Mouse (Mus musculus): ENCODE measurements around the gene Serpina3m. TPM values are rescaled to one million over a fixed set of nuclear protein-coding genes. Genes with fewer than 3 reads are reported as not detected.
"Not testable (repeated sequence)": the region's sequence is repeated elsewhere in the genome, so short reads cannot be mapped to it uniquely, and the experiment has no call there.

Gene Serpina3m
- polyA plus RNA-seq (2014; fragmentation: Nextera tagmentation; extraction: Ambion mirVana), result not detected in 2 replicates

GRCm38 (mm10) chr12:104338226-104338625 is at the start of gene Serpina3m, which contains the start of gene Serpina3k:
TSS of gene Serpina3m (plus strand) at chr12:104338486.
TSS of gene Serpina3k (plus strand) at chr12:104338486.
- not testable (repeated sequence) for DNase-seq (ENCODE audit: low spot score); H3K27ac ChIP-seq (replicated peaks; ENCODE audit: low read depth, low read length); H3K4me3 ChIP-seq (ENCODE audit: low read depth, low read length); H3K4me1 ChIP-seq (ENCODE audit: control insufficient read depth, insufficient read depth, low read length); H3K4me2 ChIP-seq (ENCODE audit: low read depth, low read length); H3K9me3 ChIP-seq (replicated peaks; ENCODE audit: control insufficient read depth, low read length); H3K27me3 ChIP-seq (ENCODE audit: control insufficient read depth, insufficient read depth, low read length); H3K9ac ChIP-seq (replicated peaks; ENCODE audit: low read length); ATAC-seq (replicated peaks; ENCODE audit: insufficient number of reproducible peaks, low FRiP score, low TSS enrichment, low read depth); H3K36me3 ChIP-seq (replicated peaks; ENCODE audit: control insufficient read depth, insufficient read depth, low read depth, low read length)
- 90% methylated on average over 3 of the region's 3 CpGs for WGBS

GRCm38 (mm10) chr12:104289872-104290271 is 48.4 kb upstream of the Serpina3m start:
- DNase-seq (ENCODE audit: low spot score) (no peak), ATAC-seq (replicated peaks; ENCODE audit: insufficient number of reproducible peaks, low FRiP score, low TSS enrichment, low read depth) (no peak)
- no peak overlapping the region for H3K4me3 ChIP-seq (ENCODE audit: low read depth, low read length)
- no peak overlapping the region for H3K4me2 ChIP-seq (ENCODE audit: low read depth, low read length)
- H3K27me3 ChIP-seq (ENCODE audit: control insufficient read depth, insufficient read depth, low read length), result no peaks in the 10 kb centered on the region
- WGBS, result 46% methylated on average over 4 of the region's 4 CpGs
- H3K9me3 ChIP-seq (replicated peaks; ENCODE audit: control insufficient read depth, low read length), result no peaks in the 10 kb centered on the region
- H3K4me1 ChIP-seq (ENCODE audit: control insufficient read depth, insufficient read depth, low read length), result no peaks in the 10 kb centered on the region
- no peak overlapping the region for H3K9ac ChIP-seq (replicated peaks; ENCODE audit: low read length)
- no peak overlapping the region for H3K27ac ChIP-seq (replicated peaks; ENCODE audit: low read depth, low read length)
- H3K36me3 ChIP-seq (replicated peaks; ENCODE audit: control insufficient read depth, insufficient read depth, low read depth, low read length), result no peaks in the 10 kb centered on the region

- Histone ChIP-seq H3K4me3 (ENCODE audit: low read depth, low read length) (no peak overlapping the region), H3K36me3 (replicated peaks; ENCODE audit: control insufficient read depth, insufficient read depth, low read depth, low read length) (no peaks in the 10 kb centered on the region), H3K9me3 (replicated peaks; ENCODE audit: control insufficient read depth, low read length) (no peaks in the 10 kb centered on the region), H3K27ac (replicated peaks; ENCODE audit: low read depth, low read length) (no peak overlapping the region), H3K4me2 (ENCODE audit: low read depth, low read length) (no peak overlapping the region), H3K27me3 (ENCODE audit: control insufficient read depth, insufficient read depth, low read length) (no peaks in the 10 kb centered on the region), H3K9ac (replicated peaks; ENCODE audit: low read length) (no peak overlapping the region), H3K4me1 (ENCODE audit: control insufficient read depth, insufficient read depth, low read length) (no peaks in the 10 kb centered on the region)
- no peak for DNase-seq (ENCODE audit: low spot score)
- ATAC-seq (replicated peaks; ENCODE audit: insufficient number of reproducible peaks, low FRiP score, low TSS enrichment, low read depth), result no peak
- 88% methylated on average over 2 of the region's 2 CpGs for WGBS
Observed at GRCm38 (mm10) chr12:104293963-104294362, 44.3 kb upstream of the Serpina3m start.

GRCm38 (mm10) chr12:104298049-104298448 is 40.2 kb upstream of the Serpina3m start:
- no peak overlapping the region for H3K4me2 ChIP-seq (ENCODE audit: low read depth, low read length)
- ATAC-seq (replicated peaks; ENCODE audit: insufficient number of reproducible peaks, low FRiP score, low TSS enrichment, low read depth) (no peak), DNase-seq (ENCODE audit: low spot score) (no peak)
- 89% methylated on average over 2 of the region's 2 CpGs for WGBS
- H3K4me3 ChIP-seq (ENCODE audit: low read depth, low read length), result no peak overlapping the region
- no peaks in the 10 kb centered on the region for H3K36me3 ChIP-seq (replicated peaks; ENCODE audit: control insufficient read depth, insufficient read depth, low read depth, low read length)
- no peak overlapping the region for H3K9ac ChIP-seq (replicated peaks; ENCODE audit: low read length)
- no peaks in the 10 kb centered on the region for H3K4me1 ChIP-seq (ENCODE audit: control insufficient read depth, insufficient read depth, low read length)
- no peak overlapping the region for H3K27ac ChIP-seq (replicated peaks; ENCODE audit: low read depth, low read length)
- H3K9me3 ChIP-seq (replicated peaks; ENCODE audit: control insufficient read depth, low read length), result no peaks in the 10 kb centered on the region
- no peaks in the 10 kb centered on the region for H3K27me3 ChIP-seq (ENCODE audit: control insufficient read depth, insufficient read depth, low read length)

GRCm38 (mm10) chr12:104305991-104306390 is 32.3 kb upstream of the Serpina3m start:
- Histone ChIP-seq H3K27ac (replicated peaks; ENCODE audit: low read depth, low read length) (no peak overlapping the region), H3K27me3 (ENCODE audit: control insufficient read depth, insufficient read depth, low read length) (no peaks in the 10 kb centered on the region), H3K9ac (replicated peaks; ENCODE audit: low read length) (no peak overlapping the region), H3K4me2 (ENCODE audit: low read depth, low read length) (no peak overlapping the region), H3K4me3 (ENCODE audit: low read depth, low read length) (no peak overlapping the region), H3K4me1 (ENCODE audit: control insufficient read depth, insufficient read depth, low read length) (no peaks in the 10 kb centered on the region), H3K36me3 (replicated peaks; ENCODE audit: control insufficient read depth, insufficient read depth, low read depth, low read length) (no peaks in the 10 kb centered on the region), H3K9me3 (replicated peaks; ENCODE audit: control insufficient read depth, low read length) (no peaks in the 10 kb centered on the region)
- no peak for DNase-seq (ENCODE audit: low spot score)
- ATAC-seq (replicated peaks; ENCODE audit: insufficient number of reproducible peaks, low FRiP score, low TSS enrichment, low read depth), result no peak
- 85% methylated on average over 4 of the region's 4 CpGs for WGBS

- 86% methylated on average over 1 of the region's 1 CpGs for WGBS
- Histone ChIP-seq H3K36me3 (replicated peaks; ENCODE audit: control insufficient read depth, insufficient read depth, low read depth, low read length) (no peaks in the 10 kb centered on the region), H3K4me1 (ENCODE audit: control insufficient read depth, insufficient read depth, low read length) (no peaks in the 10 kb centered on the region), H3K4me2 (ENCODE audit: low read depth, low read length) (no peak within 1 kb of the TSS), H3K27me3 (ENCODE audit: control insufficient read depth, insufficient read depth, low read length) (no peaks in the 10 kb centered on the region), H3K9ac (replicated peaks; ENCODE audit: low read length) (no peak within 1 kb of the TSS), H3K9me3 (replicated peaks; ENCODE audit: control insufficient read depth, low read length) (no peaks in the 10 kb centered on the region), H3K27ac (replicated peaks; ENCODE audit: low read depth, low read length) (no peak within 1 kb of the TSS), H3K4me3 (ENCODE audit: low read depth, low read length) (no peak within 1 kb of the TSS)
- ATAC-seq (replicated peaks; ENCODE audit: insufficient number of reproducible peaks, low FRiP score, low TSS enrichment, low read depth), result no peak
- no peak for DNase-seq (ENCODE audit: low spot score)
Observed at GRCm38 (mm10) chr12:104314253-104314652, 24.0 kb upstream of the Serpina3m start, which contains the start of gene Serpina3j. TSS of gene Serpina3j (plus strand) at chr12:104314553.

GRCm38 (mm10) chr12:104322454-104322853 is 15.8 kb upstream of the Serpina3m start:
- H3K9me3 ChIP-seq (replicated peaks; ENCODE audit: control insufficient read depth, low read length), result no peaks in the 10 kb centered on the region
- H3K4me1 ChIP-seq (ENCODE audit: control insufficient read depth, insufficient read depth, low read length), result no peaks in the 10 kb centered on the region
- no peak overlapping the region for H3K9ac ChIP-seq (replicated peaks; ENCODE audit: low read length)
- H3K27ac ChIP-seq (replicated peaks; ENCODE audit: low read depth, low read length), result no peak overlapping the region
- ATAC-seq (replicated peaks; ENCODE audit: insufficient number of reproducible peaks, low FRiP score, low TSS enrichment, low read depth), result no peak
- no peak overlapping the region for H3K4me3 ChIP-seq (ENCODE audit: low read depth, low read length)
- no peaks in the 10 kb centered on the region for H3K36me3 ChIP-seq (replicated peaks; ENCODE audit: control insufficient read depth, insufficient read depth, low read depth, low read length)
- H3K27me3 ChIP-seq (ENCODE audit: control insufficient read depth, insufficient read depth, low read length), result no peaks in the 10 kb centered on the region
- no peak for DNase-seq (ENCODE audit: low spot score)
- no peak overlapping the region for H3K4me2 ChIP-seq (ENCODE audit: low read depth, low read length)
- 61% methylated on average over 1 of the region's 1 CpGs for WGBS

- H3K4me2 ChIP-seq (ENCODE audit: low read depth, low read length), result no peak overlapping the region
- WGBS, result 35% methylated on average over 1 of the region's 1 CpGs
- no peaks in the 10 kb centered on the region for H3K9me3 ChIP-seq (replicated peaks; ENCODE audit: control insufficient read depth, low read length)
- no peak overlapping the region for H3K4me3 ChIP-seq (ENCODE audit: low read depth, low read length)
- no peak for ATAC-seq (replicated peaks; ENCODE audit: insufficient number of reproducible peaks, low FRiP score, low TSS enrichment, low read depth)
- no peaks in the 10 kb centered on the region for H3K36me3 ChIP-seq (replicated peaks; ENCODE audit: control insufficient read depth, insufficient read depth, low read depth, low read length)
- H3K9ac ChIP-seq (replicated peaks; ENCODE audit: low read length), result no peak overlapping the region
- no peaks in the 10 kb centered on the region for H3K4me1 ChIP-seq (ENCODE audit: control insufficient read depth, insufficient read depth, low read length)
- no peak for DNase-seq (ENCODE audit: low spot score)
- no peak overlapping the region for H3K27ac ChIP-seq (replicated peaks; ENCODE audit: low read depth, low read length)
- H3K27me3 ChIP-seq (ENCODE audit: control insufficient read depth, insufficient read depth, low read length), result no peaks in the 10 kb centered on the region
Observed at GRCm38 (mm10) chr12:104331701-104332100, 6.6 kb upstream of the Serpina3m start.
